Mouse (Mus musculus) frontal cortex, postnatal 36 days (tissue): Measurements from ENCODE around the gene Specc1.

Source experiments
- DNase-seq, 2 experiments: peaks; one replicate each; pipeline ENCODE4 v3.0.0; 2022; ENCODE audit warnings: low spot score in 2 of 2

The Specc1 gene

GRCm38 (mm10) chr11:62047817-62048640 is 91.5 kb downstream of the Specc1 start:
- peak; percentile 65 to 76 for DNase-seq

DNA sequence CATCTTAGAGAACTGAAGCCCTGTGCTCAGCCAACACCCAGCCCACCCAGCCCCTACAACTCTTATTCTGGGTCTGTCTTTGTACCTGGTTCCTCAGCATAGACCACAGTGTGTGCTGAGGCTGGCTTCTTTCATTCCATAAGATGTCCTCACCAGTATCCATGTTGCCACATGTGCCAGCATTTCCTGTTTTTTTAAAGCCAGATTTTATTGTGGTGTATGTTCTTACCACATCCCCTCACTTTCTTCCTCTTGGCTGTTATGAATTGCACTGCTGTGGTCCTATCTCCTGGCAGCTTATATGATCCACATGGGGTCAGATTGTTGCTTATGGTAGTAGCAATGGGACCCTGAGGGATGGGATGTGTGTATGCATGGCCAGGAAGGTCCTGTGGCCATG is 92.6 kb downstream of the Specc1 start:
- no peak for DNase-seq

DNA sequence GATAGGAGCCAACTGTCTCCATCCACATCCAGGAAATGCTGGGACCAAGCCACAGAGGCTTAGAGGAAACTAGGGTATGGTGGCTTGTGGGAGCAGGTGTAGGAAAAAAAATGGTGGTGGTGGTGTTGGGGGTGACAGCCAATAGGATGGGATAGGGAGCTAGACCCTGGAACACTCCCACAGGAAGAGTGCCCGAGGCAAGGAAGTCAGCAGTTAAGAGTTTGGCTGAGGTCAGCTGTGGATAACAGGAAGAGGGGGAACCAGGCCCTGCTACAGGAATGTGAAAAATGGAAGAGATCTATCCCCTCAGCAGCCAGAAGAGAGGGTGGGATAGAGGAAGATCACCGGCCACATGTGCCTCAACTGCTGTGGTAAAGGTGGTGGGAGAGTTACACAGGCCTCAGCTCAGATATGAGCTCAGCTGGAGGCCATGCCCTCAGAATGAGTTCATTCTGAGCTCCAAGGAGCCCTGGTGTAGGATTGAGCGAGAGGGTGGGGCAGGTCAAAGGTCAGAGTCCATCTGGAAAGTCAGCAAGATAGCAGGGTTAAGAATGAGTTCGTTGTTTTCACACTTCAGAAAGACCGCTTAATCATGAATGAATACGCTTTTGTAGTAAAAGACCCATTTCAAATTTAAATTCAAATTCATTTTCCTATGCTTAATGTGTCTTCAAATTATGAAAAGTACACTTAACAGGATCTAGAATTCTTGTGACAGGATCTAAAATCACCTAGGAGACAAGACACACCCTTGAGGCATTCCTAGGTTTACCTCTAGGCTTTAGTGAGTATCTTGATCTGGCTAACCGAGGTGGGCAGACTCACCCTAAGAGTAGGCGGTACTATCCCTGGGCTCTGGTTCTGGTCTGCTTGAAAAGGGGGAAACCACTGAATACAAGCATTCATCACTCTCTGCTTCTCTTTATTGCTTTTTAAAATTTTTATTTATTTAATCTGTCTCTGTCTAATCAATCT is 94.1 kb downstream of the Specc1 start:
- DNase-seq, result no peak

GRCm38 (mm10) chr11:62051487-62051886 is 94.9 kb downstream of the Specc1 start:
- no peak for DNase-seq

DNA sequence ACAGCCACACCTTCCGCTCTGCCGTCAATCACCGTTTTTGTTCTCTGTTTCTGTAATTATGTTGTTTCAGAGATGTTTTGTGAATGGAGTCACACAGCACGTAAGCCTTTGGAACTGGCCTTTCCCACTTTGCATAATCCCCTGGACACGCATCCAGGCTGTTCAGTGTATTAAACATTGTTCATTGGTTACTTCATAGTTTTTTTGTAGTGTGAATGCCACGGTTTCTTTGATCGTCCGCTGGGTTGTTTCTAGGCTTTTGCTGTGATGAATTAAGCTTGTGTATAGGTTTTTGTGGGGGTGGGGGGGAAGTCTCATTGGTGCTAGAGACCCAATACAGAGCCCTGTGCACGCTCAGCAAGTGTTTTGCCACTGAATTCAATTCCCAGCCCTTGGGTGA is 97.4 kb downstream of the Specc1 start:
- no peak for DNase-seq

GRCm38 (mm10) chr11:62064565-62064964 is 108.0 kb downstream of the Specc1 start:
- no peak for DNase-seq

DNA sequence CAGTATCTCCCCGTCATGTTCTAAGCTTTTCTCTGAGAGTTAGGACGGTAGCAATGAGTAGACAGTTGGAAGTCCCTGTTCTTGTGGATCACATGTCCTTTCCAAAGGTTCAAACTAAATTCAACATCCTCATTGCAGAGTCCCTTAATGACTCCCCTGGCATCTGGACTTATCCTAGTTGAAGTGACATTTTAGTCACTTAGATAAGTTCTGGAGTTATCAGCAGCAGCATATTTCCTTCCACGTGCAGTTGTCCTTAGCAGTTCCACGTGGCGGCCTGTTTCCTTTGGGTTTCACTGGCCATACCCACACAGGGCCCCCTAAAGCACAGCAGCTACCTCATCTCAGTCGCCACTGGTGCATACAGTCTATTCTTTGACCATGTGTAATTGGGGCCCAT is 109.1 kb downstream of the Specc1 start:
- DNase-seq, result no peak

DNA sequence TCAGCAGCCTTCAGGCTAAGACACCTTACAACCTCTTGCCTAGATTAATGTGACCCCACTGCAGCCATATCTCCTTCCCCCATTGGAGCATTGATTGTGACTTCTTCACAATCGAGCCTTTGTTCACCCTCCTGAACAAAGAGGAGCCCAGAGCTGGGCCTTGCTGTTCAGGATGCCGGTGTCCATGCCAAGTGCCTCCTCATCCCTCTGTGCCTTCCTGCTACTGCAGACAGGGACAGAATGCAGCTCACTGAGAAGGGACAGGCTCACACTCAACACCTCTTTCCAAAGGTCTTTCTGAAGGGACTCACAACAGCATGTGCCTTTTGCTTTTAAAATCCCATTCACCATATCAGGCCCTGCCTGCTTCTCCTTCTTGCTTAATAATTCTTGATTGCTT is 113.0 kb downstream of the Specc1 start:
- no peak for DNase-seq

GRCm38 (mm10) chr11:62070206-62070605 is 113.6 kb downstream of the Specc1 start:
- DNase-seq, result peak in 1 of 2 experiments; percentile 25

GRCm38 (mm10) chr11:62072406-62072805 is 115.8 kb downstream of the Specc1 start:
- no peak for DNase-seq

DNA sequence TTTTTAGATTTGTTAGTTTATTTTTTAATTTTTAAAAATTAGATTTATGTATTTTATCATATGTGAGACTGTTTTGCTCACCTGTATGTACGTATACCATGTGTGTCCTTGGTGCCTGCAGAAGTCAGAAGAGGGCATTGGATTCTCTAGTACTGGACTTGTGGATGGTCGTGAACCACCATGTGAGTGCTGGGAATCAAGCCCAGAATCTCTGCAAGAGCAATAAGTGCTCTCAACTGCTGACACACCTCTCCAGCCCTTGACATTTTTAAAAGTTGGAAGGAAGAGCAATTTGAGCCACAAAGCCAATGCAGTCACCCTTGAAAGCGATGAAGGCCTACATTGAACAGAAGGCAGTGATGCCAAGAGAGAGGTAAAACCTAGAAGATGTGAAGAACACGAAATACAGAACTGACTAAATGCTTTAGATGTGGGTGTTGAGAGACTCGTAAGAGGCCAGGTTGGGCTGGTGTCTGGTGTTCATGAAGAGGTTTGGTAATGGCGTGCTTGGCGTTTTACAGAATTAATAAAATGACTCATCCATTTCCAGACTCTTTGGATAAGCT is 117.1 kb downstream of the Specc1 start:
- no peak for DNase-seq

DNA sequence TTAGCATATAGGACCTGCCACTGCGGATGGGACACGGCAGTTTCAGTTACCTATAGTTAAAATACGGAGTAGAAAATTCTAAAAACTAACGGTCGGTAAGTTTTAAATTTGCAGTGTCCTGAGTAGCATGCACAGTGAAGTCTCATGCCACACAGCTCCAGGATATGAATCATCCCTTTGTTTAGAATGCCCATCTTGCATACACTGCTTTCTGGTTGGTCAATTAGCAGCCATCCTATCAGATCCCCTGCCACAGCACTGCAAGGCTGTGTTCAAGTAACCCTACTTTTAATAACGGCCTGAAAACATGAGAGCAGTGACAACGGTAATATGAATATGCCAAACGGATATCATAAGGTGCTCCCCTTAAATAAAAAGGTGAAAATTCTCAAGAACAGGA is 118.0 kb downstream of the Specc1 start:
- no peak for DNase-seq

- no peak for DNase-seq
Observed at GRCm38 (mm10) chr11:62075071-62075470, 118.5 kb downstream of the Specc1 start.

- DNase-seq, result no peak
Observed at GRCm38 (mm10) chr11:62075551-62075950, 119.0 kb downstream of the Specc1 start.

DNA sequence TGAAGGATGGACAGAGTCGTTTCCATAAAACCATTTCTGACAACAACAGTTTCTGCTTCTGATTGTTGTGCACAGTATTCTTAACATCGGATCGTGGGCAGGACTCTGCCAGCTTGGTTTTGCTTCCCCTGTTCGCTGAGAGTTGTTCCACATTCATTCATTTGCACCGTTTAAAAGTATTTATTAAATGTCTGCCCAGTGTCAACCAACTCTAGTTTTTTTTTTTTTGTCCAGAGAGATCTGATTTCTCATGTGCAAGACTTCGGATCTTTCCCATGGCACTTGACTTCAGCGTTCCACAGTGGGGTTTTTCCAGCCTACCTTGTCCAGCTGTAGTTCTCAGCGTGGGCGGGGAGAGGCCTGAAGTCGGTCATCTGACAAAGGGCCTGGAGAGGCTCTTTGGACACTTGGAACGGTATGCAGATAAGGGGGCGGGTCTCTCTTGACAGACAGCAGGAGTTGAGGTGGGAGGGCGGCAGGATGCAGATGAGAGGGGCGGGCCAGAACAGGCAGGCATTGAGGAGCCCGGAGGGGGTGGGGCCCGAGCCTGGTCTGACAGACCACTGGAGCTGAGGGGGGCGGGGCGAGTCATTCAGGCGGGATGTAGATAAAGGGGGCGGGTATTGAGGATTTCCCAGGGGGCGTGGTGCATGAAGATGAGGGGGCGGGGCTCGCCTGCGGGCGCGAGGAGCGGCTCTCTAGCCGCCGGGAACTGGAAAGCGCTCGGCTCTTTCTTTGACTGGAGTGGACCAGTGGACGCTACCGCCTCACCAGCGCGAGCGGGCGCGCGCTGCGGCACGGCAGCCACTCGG is 120.0 kb downstream of the Specc1 start:
- peak; percentile 86 to 89 for DNase-seq

- no peak for DNase-seq
Observed at GRCm38 (mm10) chr11:62077157-62077865, 120.7 kb downstream of the Specc1 start.

GRCm38 (mm10) chr11:62078371-62078770 is 121.8 kb downstream of the Specc1 start:
- no peak for DNase-seq

DNA sequence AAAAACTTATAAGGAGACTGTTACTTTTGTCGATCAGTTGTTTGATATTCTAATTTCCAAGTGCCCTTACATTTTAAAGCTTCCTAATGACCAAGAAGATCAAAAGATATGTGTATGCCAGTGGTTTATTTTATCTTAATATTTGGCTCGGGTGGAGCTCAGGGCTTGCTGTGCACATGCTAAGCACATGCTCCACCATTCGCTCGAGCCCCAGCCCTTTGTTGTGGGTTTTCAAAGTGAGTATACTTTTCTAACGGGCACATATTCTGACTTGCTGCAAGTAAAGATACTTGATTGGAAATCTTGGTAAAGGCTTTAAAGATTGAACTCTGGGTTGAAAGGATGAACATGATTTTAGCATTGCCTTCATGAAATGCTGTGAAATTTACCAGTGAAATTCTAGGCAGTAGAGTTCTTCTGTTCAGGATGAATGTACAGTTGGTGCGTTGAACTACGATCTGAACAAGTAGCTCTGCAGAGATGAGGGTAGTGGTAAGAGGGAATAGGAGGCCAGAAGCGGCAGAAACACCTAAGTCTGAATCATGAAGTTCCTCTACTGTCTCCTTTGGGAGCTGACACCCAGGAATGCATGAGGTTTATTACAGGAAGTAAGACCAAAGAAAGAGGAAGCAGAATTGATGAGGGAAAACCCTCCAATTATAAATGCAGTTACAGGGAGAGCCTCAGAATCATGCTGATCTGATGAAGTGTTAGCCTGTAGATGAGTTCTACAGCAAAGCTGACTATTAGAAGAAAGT is 122.7 kb downstream of the Specc1 start:
- DNase-seq, result no peak

- no peak for DNase-seq
Observed at GRCm38 (mm10) chr11:62080476-62080875, 123.9 kb downstream of the Specc1 start.

DNA sequence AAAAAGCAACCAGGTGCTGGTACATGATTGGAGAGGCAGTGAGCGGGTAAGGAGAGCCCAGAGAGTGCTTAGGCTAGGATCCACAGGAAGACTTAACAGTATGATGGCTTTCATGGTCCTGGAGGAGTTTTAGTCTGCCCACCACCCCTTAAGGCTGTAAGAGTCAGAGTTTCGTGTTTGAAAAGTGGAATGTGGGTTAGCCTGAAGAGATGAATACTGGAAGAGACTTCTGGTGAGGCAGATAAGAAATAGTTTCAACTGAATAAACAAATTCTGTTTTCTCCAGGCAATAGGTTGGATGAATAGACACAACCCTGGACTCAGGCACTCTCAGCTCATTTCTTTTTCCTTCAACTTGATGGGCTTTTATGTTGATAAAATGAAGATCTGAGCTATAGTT is 130.1 kb downstream of the Specc1 start:
- DNase-seq, result no peak
